Mouse (Mus musculus) gastrocnemius, adult 2 months (tissue): ENCODE results near the gene Clcn5. TPM values are rescaled to one million over a fixed set of nuclear protein-coding genes. Genes with fewer than 3 reads are reported as not detected.

Experiments used
- DNase-seq: peaks from one replicate; pipeline ENCODE4 v3.0.0; 2022
- H3K27ac ChIP-seq: fragments of 200-600 bp; 2 replicates; pipeline ENCODE4 v1.8.1; 2022; ENCODE audit warnings: mild to moderate bottlenecking
- H3K4me3 ChIP-seq: fragments of 200-600 bp; 2 replicates; pipeline ENCODE4 v1.8.1; 2022; ENCODE audit warnings: mild to moderate bottlenecking, moderate library complexity
- CTCF ChIP-seq: fragments of 200-600 bp; IDR thresholded peaks from 2 replicates; pipeline ENCODE4 v1.8.1; 2022; ENCODE audit warnings: antibody characterized with exemption, mild to moderate bottlenecking, moderate library complexity
- intact Hi-C: fragments of 180-260 bp; cut with DNase I; formaldehyde crosslinking; loops from one replicate; pipeline ENCODE4 v1.15.1; 2025
- total RNA-seq, 2 experiments: library from RNA; stranded (reverse); gene quantifications; 2 replicates each; pipeline ENCODE4 v1.2.3; 2021

Gene Clcn5
- total RNA-seq, 2 experiments from 2014 or later, result 2.3 to 2.8 TPM

DNA sequence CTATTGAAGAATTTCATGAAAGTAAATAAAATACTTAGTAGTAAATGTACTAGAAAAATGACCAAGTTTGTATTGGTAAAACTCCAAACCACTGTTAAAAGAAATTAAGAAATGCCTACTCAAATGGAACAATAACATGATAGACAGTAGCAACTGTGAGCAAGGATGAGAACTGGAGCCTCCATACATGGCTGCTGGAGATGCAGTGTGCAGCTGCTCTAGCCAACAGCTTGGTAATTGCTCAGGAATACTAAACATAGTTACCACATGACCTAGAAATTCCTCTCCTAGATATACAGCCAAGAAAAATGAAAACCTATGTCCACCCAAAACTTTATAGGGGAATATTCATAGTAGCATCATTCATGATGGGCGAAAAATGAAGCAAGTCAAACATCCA, 36.5 kb downstream of the Clcn5 start:
- no peak for TF ChIP-seq CTCF
- DNase-seq, result no peak
- H3K4me3 ChIP-seq, result no peak overlapping the region
- intact Hi-C loops, result no loop called here
- H3K27ac ChIP-seq, result no peak overlapping the region

DNA sequence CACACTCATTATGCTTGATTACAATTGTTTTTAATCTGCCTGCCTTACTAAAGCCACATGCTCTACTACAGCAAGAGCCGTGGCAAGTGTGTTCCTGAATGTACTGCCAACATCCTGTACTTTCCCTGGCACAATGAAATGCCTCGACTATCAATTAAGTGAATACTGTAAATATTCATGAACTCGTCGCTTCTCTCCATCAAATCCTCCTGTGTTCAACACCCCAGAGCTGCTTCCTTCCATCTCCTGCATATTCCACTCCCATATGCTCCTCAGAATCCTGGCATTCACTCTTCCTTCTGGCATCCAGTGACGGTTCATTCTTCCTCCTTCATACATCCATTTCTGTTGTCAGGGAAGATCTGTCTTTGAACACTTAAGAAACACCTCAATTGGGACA, 39.4 kb downstream of the Clcn5 start:
- intact Hi-C loops, result no loop called here
- no peak for DNase-seq
- Histone ChIP-seq H3K4me3 (no peak overlapping the region), H3K27ac (no peak overlapping the region)
- TF ChIP-seq CTCF, result no peak

- no peak overlapping the region for H3K4me3 ChIP-seq
- no peak for DNase-seq
- intact Hi-C loops, result no loop called here
- no peak overlapping the region for H3K27ac ChIP-seq
- TF ChIP-seq CTCF, result no peak
These were observed 42.6 kb downstream of the Clcn5 start for GRCm38 (mm10) chrX:7276564-7276963.

DNA sequence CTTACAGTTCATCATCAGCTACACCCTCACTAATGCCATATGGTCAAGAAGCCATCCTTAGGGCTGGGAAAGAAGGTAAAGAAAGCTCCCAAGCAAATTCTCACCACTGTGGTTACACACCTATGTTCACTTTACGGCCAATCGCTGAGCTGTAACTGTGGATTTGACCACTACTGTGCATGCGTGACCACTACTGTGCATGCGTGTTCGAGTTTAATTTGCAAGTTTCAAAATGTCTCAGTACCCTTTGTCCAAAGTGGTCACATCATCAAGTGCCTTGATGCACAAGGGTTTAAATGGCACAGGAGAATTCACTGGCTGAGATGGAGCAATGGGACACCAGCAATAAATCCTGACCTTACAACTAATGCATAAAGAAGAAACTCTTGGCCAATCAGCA, 58.0 kb downstream of the Clcn5 start:
- intact Hi-C loops, result no loop called here
- H3K4me3 ChIP-seq, result no peak overlapping the region
- no peak overlapping the region for H3K27ac ChIP-seq
- DNase-seq, result no peak
- no peak for TF ChIP-seq CTCF

- TF ChIP-seq CTCF, result no peak
- DNase-seq, result no peak
- Histone ChIP-seq H3K27ac (no peak overlapping the region), H3K4me3 (no peak overlapping the region)
- intact Hi-C loops, result no loop called here
These were observed 58.6 kb downstream of the Clcn5 start for GRCm38 (mm10) chrX:7260400-7261113.

- no peak overlapping the region for H3K27ac ChIP-seq
- intact Hi-C loops, result no loop called here
- no peak for TF ChIP-seq CTCF
- no peak overlapping the region for H3K4me3 ChIP-seq
- no peak for DNase-seq
These were observed 59.4 kb downstream of the Clcn5 start for GRCm38 (mm10) chrX:7259718-7260117.

DNA sequence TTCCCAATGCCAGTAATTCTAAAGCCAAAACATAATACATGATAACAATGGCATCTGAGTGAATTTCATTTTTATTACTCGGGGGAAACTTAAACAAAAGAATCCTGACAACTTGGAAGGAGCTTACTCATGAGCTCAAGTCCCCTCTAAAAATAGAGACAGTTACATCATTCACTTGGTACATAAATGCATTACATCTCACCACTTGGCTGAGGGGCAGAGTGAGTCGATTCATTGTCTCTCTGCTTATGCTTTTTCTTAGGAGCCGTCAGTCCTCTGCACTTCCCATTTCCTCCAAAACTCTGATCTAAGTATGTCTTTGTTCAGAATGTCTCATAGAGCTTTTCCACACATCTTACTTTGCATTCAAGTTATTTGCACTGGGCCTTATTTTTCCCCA, 63.1 kb downstream of the Clcn5 start:
- intact Hi-C loops, result no loop called here
- no peak for TF ChIP-seq CTCF
- H3K27ac ChIP-seq, result no peak overlapping the region
- H3K4me3 ChIP-seq, result no peak overlapping the region
- DNase-seq, result no peak

- H3K4me3 ChIP-seq, result no peak overlapping the region
- no peak overlapping the region for H3K27ac ChIP-seq
- intact Hi-C loops, result no loop called here
- DNase-seq, result no peak
- TF ChIP-seq CTCF, result no peak
These were observed 115.1 kb downstream of the Clcn5 start for GRCm38 (mm10) chrX:7204099-7204498.

DNA sequence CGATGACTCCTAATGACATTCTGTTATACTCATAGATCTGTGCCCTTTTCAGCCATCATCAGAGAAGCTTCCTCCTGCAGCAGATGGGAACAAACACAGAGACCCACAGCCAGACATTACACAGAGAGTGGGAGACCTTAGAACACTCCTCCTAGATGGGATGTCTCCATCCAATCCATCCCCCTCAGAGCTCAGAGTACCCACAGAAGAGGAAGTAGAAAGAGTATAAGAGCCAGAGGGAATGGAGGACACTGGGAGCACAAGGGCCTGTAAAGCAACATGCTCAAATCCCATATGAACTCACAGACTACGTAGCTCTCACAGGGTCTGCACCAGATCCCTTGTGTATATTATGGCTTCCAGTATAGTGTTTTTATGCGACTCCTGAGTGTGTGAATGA, 115.6 kb downstream of the Clcn5 start:
- intact Hi-C loops, result no loop called here
- no peak for DNase-seq
- Histone ChIP-seq H3K4me3 (no peak overlapping the region), H3K27ac (no peak overlapping the region)
- no peak for TF ChIP-seq CTCF

- TF ChIP-seq CTCF, result no peak
- Histone ChIP-seq H3K4me3 (no peak overlapping the region), H3K27ac (no peak overlapping the region)
- intact Hi-C loops, result no loop called here
- DNase-seq, result no peak
These were observed 121.3 kb downstream of the Clcn5 start for GRCm38 (mm10) chrX:7197833-7198232.

GRCm38 (mm10) chrX:7190816-7191215, 128.3 kb downstream of the Clcn5 start:
- Histone ChIP-seq H3K27ac (no peak overlapping the region), H3K4me3 (no peak overlapping the region)
- intact Hi-C loops, result no loop called here
- TF ChIP-seq CTCF, result no peak
- no peak for DNase-seq

- intact Hi-C loops, result no loop called here
- no peak for DNase-seq
- TF ChIP-seq CTCF, result no peak
- Histone ChIP-seq H3K27ac (peak overlapping the region; percentile 56), H3K4me3 (peak overlapping the region; percentile 66)
These were observed 130.8 kb downstream of the Clcn5 start for GRCm38 (mm10) chrX:7188311-7188807.

- no peak for DNase-seq
- TF ChIP-seq CTCF, result no peak
- intact Hi-C loops, result no loop called here
- Histone ChIP-seq H3K27ac (peak overlapping the region; percentile 56), H3K4me3 (peak overlapping the region; percentile 66)
These were observed 131.5 kb downstream of the Clcn5 start for GRCm38 (mm10) chrX:7187455-7188310.
